Mouse (Mus musculus): ENCODE data around the gene Zcchc10.

GRCm38 (mm10) chr11:53290871-53291270 lies 33.6 kb upstream of the Zcchc10 start:
- TF ChIP-seq POLR2A (IDR thresholded peaks at IDR 0.05; ENCODE audit: insufficient read length, low read depth): no peak
- no peak for TF ChIP-seq USF1 (IDR thresholded peaks at IDR 0.05; ENCODE audit: low read depth)
- TF ChIP-seq MAX (IDR thresholded peaks at IDR 0.05; ENCODE audit: low read depth): no peak
- TF ChIP-seq MYOG (IDR thresholded peaks at IDR 0.05; ENCODE audit: control insufficient read depth in 1 of 3, insufficient read depth in 1 of 3, insufficient read length in 2 of 3, low read depth in 2 of 3): no peak

Measured in myocyte (in vitro differentiated cells).